Mouse (Mus musculus): Measurements from ENCODE around the gene Lhfp. TPM values are rescaled to one million over a fixed set of nuclear protein-coding genes. Genes with fewer than 3 reads are reported as not detected.

Gene Lhfp
- polyA plus RNA-seq, 1 experiment: 14.7 TPM

DNA sequence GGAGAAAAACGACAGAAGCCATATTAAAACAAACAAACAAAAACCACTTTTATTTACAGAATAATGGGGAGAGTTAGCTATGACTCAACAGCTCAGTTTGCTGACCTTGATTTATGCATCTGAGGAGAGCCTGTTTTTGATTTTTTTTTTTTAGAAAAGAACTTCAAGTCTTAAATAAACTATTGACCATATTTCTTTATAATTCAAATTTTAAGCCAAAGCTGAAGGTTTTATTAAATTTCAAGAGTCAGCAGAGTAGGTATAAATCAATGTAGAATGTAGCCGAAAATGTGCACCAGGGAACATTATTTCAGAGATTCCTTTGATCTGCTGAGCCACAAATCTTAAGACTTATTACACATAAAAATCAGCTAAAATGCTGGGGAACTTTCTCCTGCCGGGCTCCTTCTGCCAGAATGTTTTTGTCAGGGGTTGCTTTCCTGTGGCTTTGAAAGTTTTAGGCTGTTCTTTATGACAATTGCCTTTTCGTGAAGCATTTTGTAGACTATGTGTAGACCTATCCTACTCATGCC lies 252.6 kb downstream of the Lhfp start:
- no peaks in the 10 kb centered on the region for H3K4me1 ChIP-seq (ENCODE audit: control insufficient read depth, insufficient read depth, insufficient read length, low read length)
- no peak overlapping the region for H3K4me3 ChIP-seq (ENCODE audit: insufficient read depth, low read depth, low read length)
- no peak overlapping the region for H3K27ac ChIP-seq (replicated peaks; ENCODE audit: low read depth, low read length)

DNA sequence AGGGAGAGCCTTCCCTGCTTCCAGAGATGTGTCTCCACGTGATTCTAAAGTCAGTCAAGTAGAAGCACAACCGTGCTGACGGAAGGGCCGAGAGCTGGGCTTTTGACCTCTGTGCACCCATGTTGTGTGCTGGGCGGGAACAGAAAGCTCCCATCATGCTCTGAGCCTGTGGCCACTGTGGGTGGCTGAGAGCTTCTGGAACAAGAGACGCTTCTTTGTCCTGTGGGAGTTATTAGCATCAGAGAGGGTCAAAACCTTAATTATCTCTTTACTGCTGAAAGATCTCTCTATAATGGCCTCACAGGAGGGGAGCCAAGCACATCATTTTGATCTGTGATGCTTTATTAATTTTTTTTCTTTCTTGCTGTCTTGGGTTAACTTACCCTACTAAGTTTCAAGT lies 253.5 kb downstream of the Lhfp start:
- Histone ChIP-seq H3K27ac (replicated peaks; ENCODE audit: low read depth, low read length) (no peak overlapping the region), H3K4me1 (ENCODE audit: control insufficient read depth, insufficient read depth, insufficient read length, low read length) (no peaks in the 10 kb centered on the region), H3K4me3 (ENCODE audit: insufficient read depth, low read depth, low read length) (no peak overlapping the region)

GRCm38 (mm10) chr3:53301866-53302265 lies 260.5 kb downstream of the Lhfp start:
- Histone ChIP-seq H3K4me3 (ENCODE audit: insufficient read depth, low read depth, low read length) (no peak overlapping the region), H3K27ac (replicated peaks; ENCODE audit: low read depth, low read length) (no peak overlapping the region), H3K4me1 (ENCODE audit: control insufficient read depth, insufficient read depth, insufficient read length, low read length) (no peaks in the 10 kb centered on the region)

DNA sequence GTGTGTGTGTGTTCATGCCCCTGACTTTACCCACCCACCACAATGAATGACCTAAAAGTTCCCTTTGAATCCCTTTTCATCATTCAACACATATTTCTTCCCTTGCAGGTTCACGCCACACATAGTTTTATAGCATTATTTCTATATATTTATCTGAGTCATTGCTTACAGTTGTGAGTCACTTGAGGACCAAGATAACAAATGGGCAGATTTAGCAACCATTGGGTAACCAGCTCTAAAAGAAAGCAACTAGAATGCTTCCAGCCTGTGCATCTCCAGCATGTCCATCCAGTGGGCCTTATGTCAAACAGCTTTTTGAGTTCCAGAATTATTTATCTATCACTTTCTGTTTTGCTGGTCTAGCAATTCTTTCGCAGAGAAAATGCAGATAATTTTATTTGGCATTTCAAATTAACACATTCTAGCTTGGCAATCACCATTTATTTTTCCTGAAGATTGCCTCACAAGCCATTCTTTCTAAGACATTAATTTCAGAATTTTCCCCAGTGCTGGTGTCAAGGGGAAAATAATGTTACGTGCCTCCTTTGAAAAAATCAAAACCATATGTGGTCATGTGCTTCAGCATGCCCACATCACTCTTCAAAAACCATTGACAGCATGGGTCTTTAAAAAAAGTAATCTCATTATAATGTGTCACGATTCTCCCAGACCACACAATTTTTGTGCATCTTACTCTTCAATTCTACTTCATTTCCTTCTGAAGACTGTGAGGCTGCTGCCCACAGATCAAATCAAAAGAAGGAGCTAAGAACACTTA lies 263.0 kb downstream of the Lhfp start:
- H3K27ac ChIP-seq (replicated peaks; ENCODE audit: low read depth, low read length): no peak overlapping the region
- H3K4me3 ChIP-seq (ENCODE audit: insufficient read depth, low read depth, low read length): no peak overlapping the region
- H3K4me1 ChIP-seq (ENCODE audit: control insufficient read depth, insufficient read depth, insufficient read length, low read length): no peaks in the 10 kb centered on the region

GRCm38 (mm10) chr3:53305860-53306259 lies 264.5 kb downstream of the Lhfp start:
- Histone ChIP-seq H3K4me1 (ENCODE audit: control insufficient read depth, insufficient read depth, insufficient read length, low read length) (no peaks in the 10 kb centered on the region), H3K4me3 (ENCODE audit: insufficient read depth, low read depth, low read length) (no peak overlapping the region), H3K27ac (replicated peaks; ENCODE audit: low read depth, low read length) (no peak overlapping the region)

GRCm38 (mm10) chr3:53308649-53309048 lies 267.3 kb downstream of the Lhfp start:
- H3K4me1 ChIP-seq (ENCODE audit: control insufficient read depth, insufficient read depth, insufficient read length, low read length): no peaks in the 10 kb centered on the region

DNA sequence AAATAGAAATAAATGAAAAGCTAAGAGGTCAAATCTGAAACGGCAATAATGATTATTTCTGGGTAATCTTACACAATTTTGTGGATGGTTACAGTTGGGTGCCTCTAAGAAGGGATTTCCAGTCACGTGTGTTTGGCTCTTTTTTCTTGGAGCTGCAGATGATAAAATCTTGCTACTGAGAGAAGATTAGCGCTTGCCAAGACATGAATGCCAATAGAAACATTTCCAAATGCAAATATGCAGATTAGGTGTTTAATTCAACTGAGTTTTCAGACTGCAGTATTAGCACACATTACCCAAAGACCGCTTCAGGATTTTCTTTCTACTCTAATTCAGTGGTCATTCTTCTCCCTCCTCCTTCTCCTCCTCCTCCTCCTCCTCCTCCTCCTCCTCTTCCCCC lies 268.8 kb downstream of the Lhfp start:
- Histone ChIP-seq H3K4me3 (ENCODE audit: insufficient read depth, low read depth, low read length) (no peak overlapping the region), H3K27ac (replicated peaks; ENCODE audit: low read depth, low read length) (no peak overlapping the region), H3K4me1 (ENCODE audit: control insufficient read depth, insufficient read depth, insufficient read length, low read length) (no peaks in the 10 kb centered on the region)

More at GRCm38 (mm10) chr3:53308649-53309048, 267.3 kb downstream of the Lhfp start:
- Histone ChIP-seq H3K4me3 (ENCODE audit: insufficient read depth, low read depth, low read length) (no peak overlapping the region), H3K27ac (replicated peaks; ENCODE audit: low read depth, low read length) (no peak overlapping the region)

DNA sequence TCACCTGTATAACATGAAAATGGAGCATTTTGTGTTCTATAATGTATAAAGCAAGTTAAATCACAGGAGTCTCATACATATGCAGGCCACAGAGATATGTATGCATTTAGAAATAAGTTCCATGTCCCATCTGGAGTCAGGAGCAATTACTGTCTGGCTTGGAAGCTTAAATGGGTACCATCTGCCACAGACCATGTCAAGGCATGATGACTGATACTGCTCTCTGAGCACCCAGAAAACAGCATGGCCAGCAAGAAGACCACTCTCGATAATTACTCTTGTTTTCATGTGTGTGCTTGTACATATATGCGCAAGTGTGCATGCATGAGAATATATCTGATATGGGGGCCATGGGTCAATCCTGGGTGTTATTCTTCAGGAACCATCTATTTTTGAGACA lies 269.3 kb downstream of the Lhfp start:
- Histone ChIP-seq H3K4me1 (ENCODE audit: control insufficient read depth, insufficient read depth, insufficient read length, low read length) (no peaks in the 10 kb centered on the region), H3K27ac (replicated peaks; ENCODE audit: low read depth, low read length) (no peak overlapping the region), H3K4me3 (ENCODE audit: insufficient read depth, low read depth, low read length) (no peak overlapping the region)

Other genes with a start within 250 kb of the Lhfp start
- 21.2 and 24.0 TPM in 2 replicates for gene Cog6, start 24.3 kb upstream of the Lhfp start, polyA plus RNA-seq (2012; ENCODE audit: insufficient read depth, insufficient read length, missing spikeins)